Mouse (Mus musculus) CD4-positive naive resting alpha-beta T cell, adult 76 days (primary cell): Measurements from ENCODE around the gene Rhox9. TPM values are rescaled to one million over a fixed set of nuclear protein-coding genes. Genes with fewer than 3 reads are reported as not detected.

ENCODE experiments used
- total RNA-seq: library from RNA; stranded (reverse); gene quantifications from one replicate; pipeline ENCODE4 v1.2.4, GENCODE M21; 2023

Gene Rhox9
- not detected for total RNA-seq

DNA sequence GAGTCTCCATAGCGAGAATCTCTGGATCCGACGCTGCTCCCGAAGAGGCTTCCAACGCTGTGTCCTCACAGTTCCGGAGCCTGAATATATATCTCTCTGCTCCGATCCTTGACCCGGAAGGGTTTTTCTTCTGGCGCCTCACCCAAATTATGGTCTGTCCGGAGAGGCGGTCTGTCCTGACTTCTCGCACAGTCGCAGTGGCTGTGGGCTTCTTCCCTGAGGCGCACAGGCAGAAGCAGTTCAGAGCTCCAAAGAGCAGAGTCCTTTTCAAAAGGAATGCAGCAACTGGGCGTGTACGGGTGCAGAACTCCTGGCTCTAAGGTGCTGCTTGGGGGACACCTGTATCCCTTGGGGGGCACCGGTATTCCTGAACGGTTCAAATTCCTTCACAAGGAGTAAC lies at the start of gene Rhox9:
Rhox9 (minus strand) TSS at position 101 of the 400 bp plus-strand sequence.

DNA sequence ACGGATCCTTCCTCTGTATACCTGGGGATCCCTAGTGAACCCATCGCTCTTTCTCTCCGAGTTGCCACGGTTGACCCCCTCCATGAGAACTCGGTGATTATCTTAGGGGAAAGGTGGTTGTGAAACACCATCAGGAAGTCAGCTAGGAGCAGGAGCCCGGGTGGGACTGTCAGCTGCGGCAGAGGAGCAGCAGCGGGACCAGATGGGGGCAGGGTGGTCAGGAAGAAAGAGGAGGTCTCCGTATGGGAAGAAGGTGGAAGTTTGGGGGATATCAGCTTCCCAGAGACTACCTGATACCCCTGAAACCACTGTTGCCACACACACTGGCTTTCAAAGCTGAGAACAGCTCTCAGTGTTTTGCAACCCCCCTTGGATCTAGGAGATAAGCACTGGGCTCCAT lies 4.4 kb downstream of the Rhox9 start, which contains the start of gene Rhox7b:
Rhox7b (minus strand) TSS at position 101 of the 400 bp plus-strand sequence.

DNA sequence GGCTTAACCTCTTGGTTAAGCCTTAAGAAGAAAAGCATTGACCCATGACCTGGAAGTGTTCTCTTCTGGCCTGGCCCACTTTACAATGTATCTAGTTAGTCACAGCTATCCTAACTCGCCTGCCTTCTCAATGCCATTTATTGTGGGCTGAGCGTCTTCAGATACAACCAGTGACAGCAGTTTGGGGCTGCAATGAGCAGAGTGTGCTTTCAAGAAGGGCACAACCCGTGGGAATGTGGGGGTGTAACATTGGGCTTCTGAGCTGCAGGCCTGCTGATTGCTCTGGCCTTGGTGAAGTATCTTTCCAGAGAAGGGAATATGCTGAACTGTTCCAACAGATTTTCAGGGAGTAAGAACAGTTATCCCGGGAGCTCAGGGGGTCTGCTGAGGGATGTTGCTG lies 22.7 kb downstream of the Rhox9 start, which contains the start of gene Rhox8:
Rhox8 (minus strand) TSS at position 101 of the 400 bp plus-strand sequence.

Other genes starting within 250 kb of the Rhox9 start
- not detected for gene Rhox3h, start 233.0 kb downstream of the Rhox9 start, total RNA-seq
- not detected for gene Rhox2h, start 228.5 kb downstream of the Rhox9 start, total RNA-seq
- gene Rhox5, start 96.9 kb downstream of the Rhox9 start, total RNA-seq, result not detected
- gene Rhox6, start 74.9 kb downstream of the Rhox9 start, total RNA-seq, result not detected
- gene Rhox7a, start 70.1 kb downstream of the Rhox9 start, total RNA-seq, result not detected
- gene Rhox8, start 22.8 kb downstream of the Rhox9 start, total RNA-seq, result not detected
- gene Rhox7b, start 4.5 kb downstream of the Rhox9 start, total RNA-seq, result not detected
- not detected for gene Btg1-ps1, start 117.0 kb upstream of the Rhox9 start, total RNA-seq
- gene Btg1-ps2, start 141.3 kb upstream of the Rhox9 start, total RNA-seq, result not detected
- gene Rhox10, start 164.7 kb upstream of the Rhox9 start, total RNA-seq, result not detected
- not detected for gene Rhox11, start 183.4 kb upstream of the Rhox9 start, total RNA-seq
- not detected for gene Rhox12, start 209.1 kb upstream of the Rhox9 start, total RNA-seq
- gene Rhox13, start 219.4 kb upstream of the Rhox9 start, total RNA-seq, result not detected